Mouse (Mus musculus): Measurements from ENCODE around the gene Nle1.

Gene Nle1

DNA sequence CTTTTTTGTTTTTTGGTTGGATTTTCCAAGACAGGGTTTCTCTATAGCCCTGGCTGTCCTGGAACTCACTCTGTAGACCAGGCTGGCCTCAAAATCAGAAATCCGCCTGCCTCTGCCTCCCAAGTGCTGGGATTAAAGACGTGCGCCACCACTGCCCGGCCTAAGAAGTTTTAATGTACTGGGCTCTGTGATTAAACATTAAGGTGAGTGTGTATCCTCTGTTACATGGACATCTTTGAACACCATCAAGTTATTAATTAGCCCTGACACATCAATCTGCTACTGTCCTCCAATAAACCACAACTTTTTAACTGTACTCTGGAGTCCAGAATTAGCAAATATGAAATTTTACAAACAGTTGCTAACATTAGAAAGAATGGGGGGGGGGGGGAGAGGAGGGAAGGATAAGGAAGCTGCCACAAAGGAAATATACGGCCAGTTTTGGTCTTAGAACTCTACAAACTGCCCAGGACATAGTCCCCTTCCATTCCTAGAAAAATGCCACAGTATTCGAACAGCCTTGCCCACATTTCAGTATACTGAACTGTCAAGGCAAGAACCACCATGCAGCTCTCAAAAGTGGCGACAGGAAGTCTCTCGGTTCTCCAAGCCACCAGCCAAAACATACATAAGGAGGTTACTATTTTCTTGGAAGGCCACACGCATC lies 38.6 kb downstream of the Nle1 start:
- no peak for DNase-seq (ENCODE audit: low spot score)

DNA sequence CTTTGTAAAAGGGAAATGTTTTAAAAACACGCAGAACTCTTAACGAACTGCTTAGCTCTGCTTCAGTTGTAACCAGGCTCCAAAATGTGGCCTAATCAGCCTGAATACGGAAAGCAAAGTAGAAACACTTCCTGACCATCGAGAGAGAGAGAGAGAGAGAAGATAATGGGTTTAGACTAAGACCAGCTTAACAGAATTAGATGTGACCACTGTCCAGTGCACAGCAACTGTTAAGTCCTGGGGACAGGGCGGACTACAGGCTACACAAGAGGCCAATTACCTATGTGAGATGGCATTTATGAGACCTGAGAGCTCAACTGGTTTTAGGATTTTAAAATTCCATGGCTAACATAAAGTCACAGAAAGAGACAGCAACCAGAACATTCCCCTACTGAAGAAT lies 40.3 kb downstream of the Nle1 start:
- no peak for DNase-seq (ENCODE audit: low spot score)

GRCm38 (mm10) chr11:82866850-82867564 lies 41.2 kb downstream of the Nle1 start:
- no peak for DNase-seq (ENCODE audit: low spot score)

GRCm38 (mm10) chr11:82865957-82866356 lies 42.3 kb downstream of the Nle1 start:
- DNase-seq (ENCODE audit: low spot score), result no peak

- DNase-seq (ENCODE audit: low spot score), result no peak
Measured at GRCm38 (mm10) chr11:82863488-82863931, 44.7 kb downstream of the Nle1 start.

DNA sequence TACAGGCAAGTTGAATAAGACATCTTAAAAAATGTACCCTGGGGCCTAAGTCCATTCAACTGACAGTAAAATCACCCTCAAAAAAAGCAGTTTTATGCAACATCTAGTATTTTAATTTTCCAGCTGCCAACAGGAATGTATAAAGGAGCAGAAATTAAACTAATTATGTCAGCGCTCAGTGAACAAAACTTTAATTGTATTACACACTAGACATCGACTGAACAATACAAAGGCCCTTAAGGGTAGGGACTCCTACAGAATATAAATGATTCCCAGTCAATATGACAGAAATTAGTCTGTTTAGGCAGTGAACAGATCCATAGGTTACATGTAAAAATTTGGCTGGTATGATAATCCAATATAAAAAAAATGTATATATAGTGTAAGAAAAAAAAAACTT lies 45.2 kb downstream of the Nle1 start:
- DNase-seq (ENCODE audit: low spot score), result no peak

DNA sequence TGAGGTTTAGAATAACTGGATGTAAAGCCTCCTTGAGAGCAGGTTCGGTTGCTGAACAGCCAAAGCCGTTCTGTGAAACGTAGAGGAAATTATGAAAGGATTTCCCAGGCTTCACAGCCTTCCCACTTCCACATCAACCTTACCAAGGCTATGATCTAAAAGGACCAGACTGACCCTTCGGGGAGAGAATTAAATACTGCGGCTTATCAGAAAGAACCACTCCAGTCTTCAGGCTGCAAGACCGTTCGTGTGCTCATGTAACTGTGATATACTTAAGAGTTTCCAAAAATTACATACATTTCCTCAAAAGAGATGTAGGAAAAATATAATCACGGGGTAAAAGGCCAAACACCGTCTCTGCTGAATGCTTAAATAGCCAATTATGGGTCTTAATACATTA lies 45.6 kb downstream of the Nle1 start:
- no peak for DNase-seq (ENCODE audit: low spot score)

GRCm38 (mm10) chr11:82861558-82861957 lies 46.7 kb downstream of the Nle1 start:
- DNase-seq (ENCODE audit: low spot score), result peak; percentile 30

DNA sequence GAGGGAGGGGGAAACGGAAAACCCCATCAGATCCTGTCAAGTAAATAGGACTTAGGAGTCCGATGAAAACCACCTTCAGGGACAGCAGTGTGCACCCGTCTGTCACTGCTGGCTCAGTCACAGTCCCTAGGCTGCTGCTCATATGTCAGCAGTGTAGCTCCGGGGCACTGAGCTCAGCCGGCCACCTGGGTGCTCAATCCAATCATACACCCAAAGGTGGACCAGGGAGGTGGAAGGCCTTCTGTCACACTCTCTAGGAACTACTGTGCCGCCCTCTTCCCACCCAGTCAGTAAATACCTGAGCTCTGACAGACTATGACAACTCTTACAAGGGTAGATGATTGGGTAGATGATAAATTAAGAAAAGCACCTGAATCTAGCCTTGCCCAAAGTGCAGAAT lies 47.5 kb downstream of the Nle1 start:
- DNase-seq (ENCODE audit: low spot score), result no peak

GRCm38 (mm10) chr11:82857307-82857848 lies 50.8 kb downstream of the Nle1 start:
- no peak for DNase-seq (ENCODE audit: low spot score)

DNA sequence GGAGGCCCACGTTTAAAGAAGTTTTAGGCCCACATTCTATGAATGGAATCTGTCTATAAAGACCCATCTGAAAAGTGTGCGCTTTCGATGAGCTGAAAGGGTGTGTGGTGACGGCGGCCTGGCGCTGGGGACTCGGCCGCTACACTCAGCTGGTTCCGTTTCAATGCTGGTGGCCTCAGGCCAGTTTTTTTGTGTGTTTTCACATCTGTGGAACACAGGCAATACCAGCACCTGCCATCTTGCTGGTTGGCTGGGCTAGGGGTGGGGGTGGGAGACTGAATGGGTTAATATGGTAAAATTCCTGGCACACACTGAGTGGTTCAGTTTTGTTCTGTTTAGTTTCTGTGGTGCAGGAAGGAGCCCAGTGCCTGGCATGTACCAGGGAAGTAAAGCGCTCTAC lies 52.2 kb downstream of the Nle1 start:
- DNase-seq (ENCODE audit: low spot score), result no peak

DNA sequence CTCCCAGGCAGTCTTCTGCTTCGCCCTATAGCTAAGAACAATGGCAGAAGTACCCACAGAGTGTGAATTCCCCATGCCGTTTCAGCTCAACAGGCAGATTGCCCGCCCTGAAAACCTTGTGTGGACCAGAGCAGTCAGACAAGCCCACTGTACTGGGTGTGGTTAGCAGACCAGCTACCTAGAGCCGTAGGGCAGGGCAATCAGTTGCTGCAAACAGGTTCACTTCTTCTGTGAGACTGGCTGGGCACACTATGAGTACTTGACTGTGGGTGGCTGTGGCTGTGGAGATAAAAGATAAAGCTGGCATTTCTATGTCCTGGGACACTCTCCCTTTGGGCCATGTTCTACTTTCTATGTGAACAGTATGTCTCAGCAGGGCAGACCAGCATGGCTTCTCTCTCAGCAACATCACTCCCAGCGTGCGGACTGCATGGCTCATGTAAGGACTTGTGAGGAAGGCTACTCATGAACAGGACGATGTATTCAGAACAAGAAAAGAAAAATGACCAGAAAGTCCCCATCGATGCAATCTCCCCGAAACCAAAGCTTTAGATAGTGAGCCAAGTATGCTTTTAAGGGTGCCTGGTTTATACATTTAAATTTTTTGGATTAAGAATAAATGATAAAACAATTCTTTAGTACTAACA lies 52.8 kb downstream of the Nle1 start:
- DNase-seq (ENCODE audit: low spot score), result peak; percentile 23

DNA sequence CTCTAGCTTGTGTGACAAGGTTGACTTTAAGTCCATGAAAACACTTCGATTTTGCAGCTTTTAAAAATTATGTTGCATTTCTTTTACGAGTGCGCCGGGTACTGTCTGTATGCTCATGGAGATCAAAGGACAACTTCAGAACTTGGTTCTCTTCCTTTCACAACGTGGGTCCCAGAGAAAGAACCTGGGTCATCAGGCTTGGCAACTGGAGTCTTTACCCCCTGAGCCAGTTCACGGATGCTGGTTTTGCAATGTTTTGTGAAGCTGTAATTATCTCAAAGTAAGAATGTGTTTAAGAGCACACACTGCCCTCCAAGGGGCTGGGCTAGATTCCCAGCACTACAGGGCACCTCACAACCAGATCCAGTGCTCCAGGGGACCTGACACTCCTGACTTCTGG lies 54.1 kb downstream of the Nle1 start:
- DNase-seq (ENCODE audit: low spot score), result no peak

DNA sequence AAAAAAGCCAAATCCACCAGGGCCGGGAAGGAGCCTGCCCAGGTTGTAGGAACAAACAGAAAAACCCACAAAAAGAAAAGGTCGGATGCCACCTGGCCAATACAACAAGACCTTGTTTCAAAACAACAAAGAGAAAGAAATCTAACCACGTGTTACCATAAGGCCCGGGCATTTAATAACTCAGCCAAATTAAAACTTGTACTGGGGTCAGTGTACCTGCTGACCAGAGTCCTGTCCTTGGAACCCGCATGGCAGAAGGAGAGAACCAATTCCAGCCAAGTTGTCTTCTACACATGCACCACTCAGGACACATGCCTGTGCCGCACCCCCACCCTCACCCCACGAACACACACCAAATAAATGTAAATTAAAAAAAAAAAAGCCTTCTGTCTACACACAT lies 55.3 kb downstream of the Nle1 start:
- no peak for DNase-seq (ENCODE audit: low spot score)

- no peak for DNase-seq (ENCODE audit: low spot score)
Measured at GRCm38 (mm10) chr11:82852540-82852939, 55.7 kb downstream of the Nle1 start.

DNA sequence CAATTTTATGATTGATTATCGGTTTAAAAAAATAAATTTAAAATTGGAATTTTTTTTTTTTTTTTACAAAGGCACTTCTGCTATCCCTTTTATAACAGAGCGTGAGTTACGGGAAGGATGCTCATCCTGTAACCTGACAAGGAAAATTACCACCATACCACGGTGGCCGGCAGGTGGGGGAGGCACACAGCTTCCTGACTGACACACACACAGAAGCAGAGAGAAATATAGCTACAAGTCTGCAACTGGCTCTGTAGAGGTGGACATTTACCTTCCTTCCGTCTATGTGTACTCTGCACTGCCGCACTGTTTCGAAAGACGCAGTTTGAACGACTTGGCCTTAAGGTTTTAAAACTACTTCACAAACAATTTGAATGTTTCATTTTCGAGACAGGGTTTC lies 56.1 kb downstream of the Nle1 start:
- no peak for DNase-seq (ENCODE audit: low spot score)
